Mouse (Mus musculus) 3T3-L1 (cell line): ENCODE measurements at regions not wholly inside any gene's neighbourhood (a gene's known extent, or its start where the extent isn't known, plus 50 kb on each side); places are given as distances from the start of the nearest gene placed in this dataset.
"Not testable (repeated sequence)": the region's sequence is repeated elsewhere in the genome, so short reads cannot be mapped to it uniquely, and the experiment has no call there.

Experiments
- DNase-seq: peaks from one replicate; pipeline ENCODE4 v3.0.0-alpha.2; 2015; ENCODE audit warnings: low read depth, low spot score

DNA sequence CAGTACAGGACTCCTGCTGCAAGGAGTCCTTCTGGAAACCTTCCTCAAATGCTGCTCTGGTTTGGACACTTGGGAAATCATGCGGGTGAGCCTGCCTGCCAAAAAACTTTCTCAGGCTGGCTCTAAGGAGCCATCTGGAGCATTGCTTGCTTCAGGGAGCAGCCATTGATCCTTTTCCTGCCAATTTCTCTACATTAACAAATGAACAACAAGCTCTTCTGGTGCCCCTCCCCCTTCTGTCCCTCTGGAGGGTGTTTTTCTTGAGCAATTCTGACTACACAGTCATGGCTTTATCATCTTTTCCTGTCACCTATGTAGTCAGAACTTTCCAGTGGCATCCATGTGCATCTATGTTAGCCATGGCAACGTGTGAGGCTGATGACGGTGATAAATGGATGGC is 84.5 kb downstream of the Fam43a start:
- DNase-seq = no peak

DNA sequence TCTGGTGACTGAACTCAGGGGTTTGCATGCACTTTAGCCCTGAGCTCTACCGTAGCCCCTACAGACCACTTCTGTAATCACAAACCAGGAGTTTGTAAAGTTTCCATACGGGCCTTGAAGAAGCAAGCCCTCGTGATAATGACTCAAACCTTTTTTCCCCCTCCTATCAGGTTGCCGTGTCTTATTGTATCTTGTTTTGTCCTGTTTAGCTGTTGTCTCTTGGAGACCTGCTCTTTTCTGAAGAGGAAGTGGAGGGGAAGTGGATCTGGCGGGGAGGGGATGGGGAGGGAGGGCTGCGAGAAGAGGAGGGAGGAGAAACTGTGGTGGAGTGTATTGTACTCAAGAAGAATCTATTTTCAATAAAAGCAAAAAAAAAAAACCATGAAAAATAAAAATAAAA is 87.0 kb downstream of the Fam43a start:
- DNase-seq = no peak

DNA sequence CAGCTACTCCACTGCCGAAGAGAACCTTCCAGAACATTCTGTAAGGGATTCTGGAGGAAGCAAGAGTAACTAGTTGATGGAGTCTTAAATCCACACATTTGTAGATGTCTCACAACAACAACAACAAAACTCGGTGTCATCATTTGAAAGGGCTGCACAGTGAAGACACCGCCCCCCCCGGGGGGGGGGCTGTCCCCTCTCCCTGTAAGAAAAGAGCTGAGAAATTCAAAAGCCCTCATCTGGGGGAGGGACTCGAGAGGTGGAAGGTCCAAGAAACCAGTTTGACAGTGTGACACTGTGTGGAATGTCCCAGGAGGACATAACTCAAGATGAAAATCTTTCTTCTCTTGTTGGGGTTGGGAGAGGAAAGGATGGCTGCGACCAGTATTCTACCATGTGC is 87.7 kb downstream of the Fam43a start:
- DNase-seq = no peak

DNA sequence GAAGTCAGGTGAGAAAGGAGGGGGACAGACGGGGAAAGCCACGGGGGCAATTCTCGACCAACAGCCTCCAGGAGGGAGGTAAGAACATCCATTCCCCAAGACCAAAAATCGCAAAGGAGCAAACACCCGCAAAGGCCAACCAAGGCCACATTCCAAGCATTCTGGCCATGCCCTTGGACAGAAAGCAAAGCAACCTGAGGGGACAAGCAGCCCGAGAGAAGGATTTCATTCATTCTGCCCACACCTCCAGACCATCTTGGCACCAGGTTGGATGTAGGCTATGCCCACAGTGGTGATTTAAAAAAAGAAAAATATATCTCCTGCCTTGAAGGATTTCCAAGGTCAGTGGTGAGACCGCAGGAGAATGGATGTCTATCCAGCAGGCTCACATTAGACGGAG is 88.2 kb downstream of the Fam43a start:
- peak; percentile 29 for DNase-seq

DNA sequence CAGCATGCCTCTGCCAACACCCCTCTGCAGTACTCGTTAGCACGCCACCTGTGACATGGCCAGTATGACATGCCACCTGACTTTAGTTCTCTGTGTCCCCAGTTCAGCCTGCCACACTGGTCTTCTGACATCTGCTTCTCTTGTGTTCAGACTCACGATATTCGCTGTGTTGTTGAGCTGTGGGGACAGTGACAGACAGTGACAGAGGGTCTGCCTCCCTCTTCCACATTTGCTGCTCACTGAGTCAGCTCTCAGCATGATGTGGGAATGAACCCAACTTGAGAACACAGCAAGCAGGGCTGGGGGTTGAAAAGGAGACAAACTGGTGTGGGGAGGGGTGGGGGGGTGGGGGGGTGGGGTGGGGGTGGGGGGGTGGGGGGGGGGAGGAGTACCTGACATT is 91.0 kb downstream of the Fam43a start:
- no peak for DNase-seq

DNA sequence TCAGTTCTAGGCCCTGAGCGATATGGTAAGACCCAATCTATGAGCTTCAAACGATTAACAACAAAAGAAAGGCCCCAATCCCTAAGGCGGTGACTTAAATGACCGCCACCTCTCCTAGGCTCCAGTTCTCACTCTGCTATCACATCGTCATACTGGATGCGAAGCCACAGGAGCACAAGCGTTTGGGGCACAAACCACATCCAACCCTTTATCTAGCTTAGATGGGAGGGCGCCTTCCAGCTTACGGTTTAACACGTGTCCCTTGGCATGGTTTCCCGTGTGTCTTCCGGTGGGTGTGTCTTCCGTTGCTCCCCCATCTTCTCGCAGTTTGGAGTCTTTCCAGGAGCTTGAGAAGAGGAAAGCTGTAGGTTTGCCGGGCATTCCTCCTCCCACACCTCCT is 92.4 kb downstream of the Fam43a start:
- DNase-seq = no peak

DNA sequence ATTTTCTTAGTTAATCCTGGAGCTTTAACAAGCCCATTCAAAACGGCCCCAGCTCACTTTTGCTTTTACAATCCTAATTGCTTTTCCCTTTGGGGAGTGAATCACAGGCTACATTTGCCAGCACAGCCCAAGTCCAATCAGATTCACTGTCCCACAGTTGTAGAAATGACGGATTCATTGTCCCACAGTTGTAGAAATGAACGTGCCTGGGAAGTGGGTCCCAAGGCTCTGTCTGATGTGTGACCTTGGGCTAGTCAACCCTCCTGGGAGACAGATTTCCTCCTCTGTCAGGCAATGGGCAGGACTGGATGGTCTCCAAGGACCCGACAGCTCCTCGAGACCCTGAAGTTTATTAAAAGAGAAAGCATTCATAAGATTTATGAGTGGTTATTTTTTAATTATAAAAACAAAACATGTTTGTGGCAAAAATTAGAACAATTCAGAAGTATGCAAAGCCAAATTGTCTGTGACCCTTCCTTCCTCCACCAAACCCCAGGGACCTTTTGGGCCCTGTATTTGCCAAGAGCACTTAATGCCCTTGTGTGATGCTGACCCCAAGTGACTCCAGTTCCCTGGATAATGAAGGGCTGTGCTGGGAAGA is 93.1 kb downstream of the Fam43a start:
- DNase-seq = peak; percentile 25

DNA sequence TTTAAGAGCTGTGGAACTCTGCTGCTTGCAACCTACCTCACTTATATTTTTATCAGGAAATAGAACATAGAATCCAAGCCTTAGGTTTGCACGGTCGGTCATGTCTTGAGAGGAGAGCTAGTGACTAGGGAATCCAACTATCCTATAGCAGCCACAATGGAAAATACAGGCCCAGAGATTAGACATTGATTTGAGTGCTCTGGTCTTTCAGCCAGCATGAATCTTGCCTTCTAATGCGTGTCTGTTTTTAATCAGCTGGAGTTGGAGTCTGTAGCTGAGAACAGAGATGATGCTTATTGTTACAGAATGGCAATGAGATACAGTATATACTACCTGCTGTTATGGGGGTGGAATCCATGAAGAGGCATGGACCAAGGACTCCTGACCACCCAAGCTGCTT is 93.7 kb downstream of the Fam43a start:
- no peak for DNase-seq

DNA sequence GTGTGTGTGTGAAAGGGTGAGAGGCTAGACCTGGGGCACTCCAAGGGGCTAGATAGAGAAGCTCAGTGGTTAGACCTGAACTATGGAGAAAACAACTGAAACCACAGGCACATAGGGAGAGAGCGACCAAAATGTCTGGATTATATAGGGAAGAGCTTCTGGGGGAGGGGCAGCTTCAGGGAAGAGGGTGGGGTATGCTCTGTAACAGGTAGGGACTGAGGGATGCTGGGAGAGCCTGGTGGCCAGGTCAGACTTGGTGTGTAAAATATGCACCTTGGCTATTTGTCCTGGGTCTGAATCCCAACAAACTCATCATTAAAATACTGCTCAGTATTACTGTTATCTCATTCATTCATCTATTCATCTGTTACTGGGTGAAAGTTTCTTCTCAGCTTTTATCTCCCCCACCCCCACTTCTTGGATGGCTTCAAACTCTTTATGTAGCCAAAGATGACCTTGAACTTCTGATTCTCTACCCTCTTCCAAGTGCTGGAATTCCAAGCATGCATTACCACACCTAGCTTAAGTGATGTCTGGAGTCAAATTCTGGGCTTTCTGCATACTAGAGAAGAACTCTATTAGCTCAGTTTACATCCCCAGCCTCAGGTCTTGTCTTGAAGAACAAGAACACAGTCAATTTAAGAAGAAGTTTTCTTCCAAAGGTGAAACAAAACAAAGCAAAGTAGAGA is 94.5 kb downstream of the Fam43a start:
- DNase-seq = no peak

DNA sequence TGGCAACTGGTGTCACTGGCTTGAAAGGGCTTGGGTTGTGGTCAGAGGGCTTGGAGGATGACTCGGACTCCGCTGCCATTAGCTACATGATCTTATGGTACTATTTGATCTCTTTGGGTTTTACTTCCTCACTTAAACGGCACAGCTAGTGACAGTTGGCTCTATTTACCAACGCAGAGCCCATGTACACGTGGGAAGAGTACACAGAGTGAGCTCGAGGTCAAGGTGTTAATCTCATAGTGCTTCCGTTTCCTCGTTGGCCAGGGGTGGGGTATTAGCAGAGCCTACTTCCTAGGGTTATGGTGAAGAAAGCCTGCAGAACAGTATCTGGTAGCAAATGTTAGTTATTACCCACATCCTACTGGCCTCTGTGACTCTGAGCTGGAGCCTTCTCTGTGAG is 96.2 kb downstream of the Fam43a start:
- DNase-seq = no peak

DNA sequence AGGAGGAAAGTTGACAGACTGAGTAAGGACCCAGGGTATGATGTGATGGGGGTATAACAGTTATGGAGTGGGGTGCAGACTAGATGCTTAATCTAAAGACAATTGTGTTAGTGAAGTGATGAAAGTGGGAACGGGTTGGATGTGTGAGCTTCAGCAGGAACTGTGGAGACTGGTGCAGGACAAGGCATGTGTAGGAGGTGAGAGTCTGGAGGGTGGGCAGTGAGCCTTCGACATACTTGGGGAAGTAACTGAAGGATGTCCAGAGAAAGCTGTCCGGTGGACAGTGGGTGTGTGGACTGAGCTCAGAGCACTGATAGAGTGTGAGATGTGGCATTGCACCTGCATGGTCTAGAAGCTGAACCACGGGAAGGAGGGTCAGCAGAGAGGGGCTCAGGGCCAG is 97.7 kb downstream of the Fam43a start:
- no peak for DNase-seq

DNA sequence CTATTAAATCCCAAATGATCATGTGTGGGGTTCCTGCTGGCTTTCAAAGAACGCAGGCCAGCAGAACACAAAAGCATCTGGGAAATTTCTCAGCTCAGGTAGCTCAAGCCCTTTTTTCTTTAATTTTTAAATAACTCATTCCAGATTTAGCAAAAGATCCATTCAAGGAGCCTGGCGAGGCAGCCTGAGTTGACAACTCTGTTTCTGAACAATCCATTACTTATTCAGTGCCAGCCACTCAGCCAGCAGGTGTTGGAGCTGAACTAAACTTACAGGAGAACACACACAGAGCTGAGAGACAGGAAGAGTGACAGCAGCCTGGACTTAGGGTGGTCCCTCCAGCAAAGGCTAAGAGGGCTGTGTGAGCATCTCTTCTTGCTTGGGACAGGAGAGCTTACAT is 98.3 kb downstream of the Fam43a start:
- no peak for DNase-seq

DNA sequence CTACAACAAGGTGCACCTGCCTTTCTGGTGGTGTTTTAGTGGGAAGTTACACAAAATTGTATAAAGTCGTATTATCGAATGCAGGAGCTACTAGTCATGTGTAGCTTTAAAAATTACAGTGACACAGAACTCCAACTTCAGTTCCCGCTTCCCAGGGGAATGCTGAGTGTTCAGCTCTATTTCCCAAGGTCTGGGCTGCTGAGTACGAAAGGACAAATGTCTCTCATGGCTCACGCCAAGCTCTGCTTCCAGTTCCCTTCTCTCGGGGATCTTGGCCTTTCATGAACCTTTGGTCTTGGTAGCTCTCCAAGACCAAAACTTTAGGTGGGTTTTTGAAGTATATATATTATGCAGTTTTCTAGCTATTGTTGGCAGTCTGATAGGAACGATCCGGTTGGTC is 104.3 kb downstream of the Fam43a start:
- no peak for DNase-seq

DNA sequence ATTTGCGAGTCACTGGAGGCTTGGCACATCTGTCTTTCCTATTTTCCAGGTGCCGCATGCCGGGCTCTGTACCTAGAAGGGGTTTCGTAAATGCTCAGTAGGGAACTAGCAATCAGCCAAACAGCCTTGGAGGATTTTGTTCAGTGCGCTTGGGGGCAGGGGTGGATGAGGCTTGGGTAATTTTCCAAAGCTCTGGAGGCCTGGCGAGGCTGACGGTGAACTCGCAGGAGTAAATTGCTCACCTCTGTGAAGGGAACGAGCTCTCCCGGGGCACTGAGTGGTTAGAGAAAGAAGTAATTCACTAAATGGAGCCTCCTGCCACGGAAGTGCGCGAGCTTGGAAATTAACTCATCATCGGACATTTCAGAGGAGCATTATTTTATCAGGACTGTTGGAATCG is 110.0 kb downstream of the Fam43a start:
- DNase-seq = no peak

DNA sequence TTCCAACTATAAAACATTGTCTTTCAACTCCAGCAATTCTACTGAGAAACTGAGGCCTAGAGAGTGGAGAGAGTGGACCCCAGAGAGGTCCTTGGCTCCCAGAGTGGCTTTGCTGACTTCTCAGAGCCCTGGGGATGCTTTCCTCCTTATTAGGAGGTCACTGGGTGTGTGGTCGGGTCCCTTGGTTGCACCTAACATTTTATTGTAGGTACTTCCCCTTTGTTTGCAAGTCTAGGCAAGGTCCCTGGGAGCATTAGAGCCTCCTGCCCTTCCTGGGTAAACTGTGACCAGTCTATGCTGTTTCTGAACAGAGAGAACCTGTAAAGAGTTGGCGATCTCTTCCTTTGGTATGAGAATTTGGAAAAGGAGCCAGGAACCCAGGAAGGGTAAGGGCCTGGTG is 110.5 kb downstream of the Fam43a start:
- no peak for DNase-seq

DNA sequence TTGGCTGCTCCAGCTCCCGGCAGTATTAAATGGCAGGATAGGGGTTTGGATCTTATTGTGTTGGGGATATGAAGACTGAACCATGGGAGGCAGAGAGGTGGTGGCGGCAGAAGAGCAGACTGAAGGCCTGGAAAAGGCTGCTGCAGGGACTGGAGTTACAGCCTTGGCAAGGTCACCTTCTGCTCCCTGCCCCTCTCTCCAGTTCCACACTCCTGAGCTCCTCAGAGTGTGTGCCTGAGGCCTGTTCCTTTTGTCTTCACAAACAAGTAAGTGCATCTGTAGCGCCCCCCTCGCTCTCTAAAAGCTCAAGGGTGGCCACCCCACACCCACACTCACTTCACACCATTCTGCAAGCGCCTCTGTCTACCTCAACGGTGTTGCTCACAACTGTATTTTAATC is 113.0 kb downstream of the Fam43a start:
- no peak for DNase-seq

DNA sequence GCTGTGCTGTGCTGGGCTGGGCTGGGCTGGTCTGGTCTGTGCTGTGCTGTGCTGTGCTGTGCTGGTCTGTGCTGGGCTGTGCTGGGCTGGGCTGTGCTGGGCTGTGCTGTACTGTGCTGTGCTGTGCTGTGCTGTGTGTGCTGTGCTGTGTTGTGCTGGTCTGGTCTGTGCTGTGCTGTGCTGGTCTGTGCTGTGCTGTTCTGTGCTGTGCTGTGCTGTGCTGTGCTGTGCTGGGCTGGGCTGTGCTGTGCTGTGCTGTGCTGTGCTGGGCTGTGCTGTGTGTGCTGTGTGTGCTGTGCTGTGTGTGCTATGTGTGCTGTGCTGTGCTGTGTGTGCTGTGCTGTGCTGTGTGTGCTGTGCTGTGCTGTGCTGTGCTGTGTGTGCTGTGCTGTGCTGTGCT is 118.1 kb downstream of the Fam43a start:
- not testable (repeated sequence) for DNase-seq

DNA sequence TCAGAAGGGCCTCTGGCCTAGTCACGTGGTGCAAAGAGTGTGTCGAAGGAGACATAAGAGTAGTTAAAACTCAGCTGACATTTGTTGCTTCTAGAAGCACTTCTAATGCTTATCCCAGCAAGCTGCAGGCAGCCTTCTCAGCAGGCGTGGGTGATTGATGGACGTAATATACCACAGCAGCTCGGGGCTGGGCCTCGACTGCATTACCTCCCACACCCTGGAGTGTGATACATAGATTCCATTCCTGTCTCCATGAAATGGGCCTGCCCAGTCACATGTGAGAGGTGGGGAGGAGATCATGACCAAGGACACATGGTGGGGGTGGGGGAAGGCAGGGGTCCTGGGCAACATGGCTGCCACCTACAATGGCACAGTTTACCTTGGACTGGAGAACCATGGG is 121.3 kb downstream of the Fam43a start:
- peak; percentile 68 for DNase-seq

DNA sequence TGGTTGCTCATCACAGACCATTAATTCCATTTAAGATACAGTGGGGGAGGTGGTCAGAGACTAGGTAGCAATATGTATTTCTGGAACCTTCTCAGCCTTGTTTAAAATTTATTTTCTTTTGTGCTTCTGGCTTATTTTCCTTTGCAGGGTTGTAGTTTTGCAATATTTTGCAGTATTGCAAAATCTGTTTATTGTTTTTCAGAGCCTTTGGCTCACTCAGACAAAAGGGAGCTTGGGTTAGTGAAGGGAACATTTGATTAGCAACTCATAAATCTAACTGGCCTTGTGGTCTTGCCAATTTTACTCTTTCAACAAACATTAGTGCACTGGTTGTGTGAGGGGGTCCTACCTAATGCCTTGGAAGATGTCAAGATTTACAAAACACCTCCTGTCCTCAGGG is 121.7 kb downstream of the Fam43a start:
- DNase-seq = peak; percentile 35

DNA sequence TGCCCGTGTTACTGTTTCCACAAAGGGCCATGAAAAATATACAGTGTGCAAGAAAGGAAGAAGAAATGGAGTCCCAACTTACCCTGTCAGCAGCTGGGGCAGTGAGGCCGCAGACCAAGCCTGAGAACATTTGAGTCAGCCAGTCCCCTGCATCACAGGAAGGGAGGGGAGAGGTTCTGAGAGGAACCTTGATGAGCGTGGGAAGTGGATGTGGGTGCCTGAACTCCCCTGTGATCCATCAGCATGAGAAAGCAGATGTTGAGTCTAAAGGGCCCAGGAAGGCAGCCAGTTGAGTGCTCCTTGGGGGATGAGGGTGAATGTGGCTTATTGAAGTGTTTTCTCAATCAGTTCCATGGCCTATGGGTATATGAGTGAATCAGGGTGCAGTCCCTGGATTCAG is 122.8 kb downstream of the Fam43a start:
- DNase-seq = no peak

DNA sequence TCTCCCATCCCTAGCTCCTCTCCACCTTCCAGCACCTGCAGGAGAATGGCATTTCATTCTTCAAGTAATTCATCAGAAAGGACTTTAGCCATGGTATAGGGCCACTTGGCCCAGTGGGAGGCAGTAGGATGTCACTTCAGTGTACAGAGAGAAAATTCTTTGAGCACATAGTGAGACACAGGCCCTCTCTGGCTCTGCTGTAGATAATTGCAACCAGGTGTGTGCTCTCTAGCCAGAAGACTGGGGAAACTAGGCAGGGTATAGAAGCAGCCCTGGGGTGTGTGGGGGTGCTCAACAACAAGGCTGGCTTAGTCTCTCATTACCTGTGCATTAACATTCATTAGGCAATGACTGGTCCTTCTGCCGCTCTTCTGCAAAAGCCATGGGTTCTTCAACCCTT is 125.1 kb downstream of the Fam43a start:
- peak; percentile 59 for DNase-seq

DNA sequence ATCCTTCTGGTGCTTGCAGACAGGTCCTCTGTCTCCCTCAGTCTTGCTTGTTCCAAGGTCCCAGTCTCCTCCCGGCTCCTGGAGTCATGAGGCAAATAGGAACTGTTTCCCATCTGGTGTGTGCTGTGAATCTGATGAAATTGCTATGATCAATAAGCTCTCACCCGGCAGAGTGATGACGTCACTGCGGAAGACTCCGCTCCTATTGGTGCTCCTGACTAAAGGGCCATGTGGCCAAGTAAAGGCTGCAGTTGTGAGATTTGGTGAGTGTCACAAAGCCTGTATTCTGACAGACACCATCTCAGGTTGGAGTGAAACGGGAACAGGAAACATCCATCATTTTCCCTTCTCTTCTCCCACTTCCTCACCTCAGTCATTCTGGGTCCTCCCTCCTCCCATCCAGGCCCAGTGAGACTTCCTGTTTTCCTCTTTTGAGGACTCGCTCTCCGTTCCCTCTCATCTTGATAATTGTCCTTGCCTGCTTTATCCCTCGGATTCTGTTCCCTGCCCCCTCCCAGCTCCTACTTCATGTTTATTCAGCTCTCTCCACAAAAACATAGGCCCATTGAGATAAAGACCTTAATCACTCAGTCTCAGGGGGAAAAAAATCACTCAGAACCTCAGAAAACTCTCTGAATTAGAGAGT is 133.4 kb downstream of the Fam43a start:
- no peak for DNase-seq

DNA sequence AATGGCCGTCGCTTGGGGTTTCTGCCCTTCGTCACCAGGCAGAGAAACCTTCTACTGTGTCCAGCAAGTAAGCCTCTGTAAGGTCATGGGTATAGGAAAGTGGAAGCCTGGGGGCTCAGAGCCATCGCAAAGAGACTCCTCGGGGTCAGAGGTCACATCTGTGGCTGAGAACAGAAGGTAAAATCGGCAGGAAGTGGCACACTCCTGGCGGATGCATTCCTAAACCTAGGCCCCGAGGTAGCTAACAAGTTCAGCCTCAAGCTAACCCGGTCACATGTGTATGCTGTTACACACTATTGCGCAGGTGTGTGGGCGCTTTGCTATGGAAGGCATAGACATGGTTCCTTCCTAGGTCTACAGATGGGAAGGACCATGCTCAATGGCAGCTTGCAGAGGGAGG is 134.0 kb downstream of the Fam43a start:
- DNase-seq = no peak
